Mouse (Mus musculus): ENCODE results near the gene Nckap5l.
"Not testable (repeated sequence)": the region's sequence is repeated elsewhere in the genome, so short reads cannot be mapped to it uniquely, and the experiment has no call there.

Nckap5l gene

DNA sequence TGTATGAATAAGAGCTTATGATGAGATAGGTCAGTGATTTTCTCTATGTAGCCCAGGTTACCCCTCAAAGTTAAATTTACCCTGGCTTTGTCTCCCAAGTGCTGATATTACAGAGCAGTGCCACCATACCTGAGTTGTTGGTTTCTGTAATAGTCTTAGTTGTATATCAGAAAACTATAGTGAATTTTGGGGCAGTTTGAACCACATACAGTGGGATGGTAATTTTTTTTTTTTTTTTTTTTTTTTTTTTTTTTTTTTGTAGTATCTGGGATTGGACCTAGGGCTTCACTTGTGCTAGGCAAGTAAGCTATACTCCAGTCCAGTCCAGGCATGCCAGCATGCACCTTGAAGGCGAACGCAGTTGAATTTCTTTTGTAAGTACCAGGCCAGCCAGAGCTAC, 59.9 kb downstream of the Nckap5l start:
- in situ Hi-C loops (cut with MboI, MseI), result no loop called here

DNA sequence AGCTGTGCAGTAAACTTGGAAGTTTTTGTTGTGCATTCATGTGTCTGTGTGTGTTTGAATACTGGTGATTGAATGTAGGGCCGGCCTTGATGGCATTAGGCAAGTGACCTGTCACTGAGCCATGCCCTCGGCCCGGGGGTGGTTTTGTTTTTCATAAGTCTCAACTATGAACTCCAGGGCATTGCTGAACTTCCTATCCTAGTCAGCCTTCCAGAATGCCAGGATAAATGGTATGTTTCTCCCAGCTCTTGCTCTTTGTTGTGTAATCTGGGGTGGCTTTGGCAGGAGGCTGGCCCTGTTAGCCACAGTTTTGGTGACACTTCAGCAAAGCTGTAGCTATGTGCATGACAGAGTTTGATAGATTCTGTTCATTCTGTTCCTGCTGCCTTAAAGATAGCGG, 60.7 kb downstream of the Nckap5l start:
- in situ Hi-C loops (cut with MboI, MseI), result no loop called here

DNA sequence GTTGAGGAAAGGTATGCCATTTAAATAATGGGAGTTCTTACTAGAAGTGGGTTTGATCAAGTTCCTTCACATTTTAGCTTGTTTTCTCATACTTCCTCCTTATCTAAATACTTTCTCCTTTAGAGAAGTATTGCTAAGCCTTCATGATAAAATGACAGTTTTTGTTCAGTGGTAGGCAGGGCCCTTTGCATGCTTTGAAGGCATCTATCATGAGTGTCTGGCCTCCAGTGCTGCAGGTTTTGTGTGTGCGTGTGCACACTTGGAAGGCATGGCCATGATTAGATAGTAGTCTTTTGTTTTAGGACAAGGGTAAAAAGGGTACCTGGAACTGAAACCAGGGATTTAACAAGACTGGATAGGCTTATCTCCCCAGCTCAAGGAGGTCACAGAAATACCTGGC, 61.1 kb downstream of the Nckap5l start:
- in situ Hi-C loops (cut with MboI, MseI), result no loop called here

DNA sequence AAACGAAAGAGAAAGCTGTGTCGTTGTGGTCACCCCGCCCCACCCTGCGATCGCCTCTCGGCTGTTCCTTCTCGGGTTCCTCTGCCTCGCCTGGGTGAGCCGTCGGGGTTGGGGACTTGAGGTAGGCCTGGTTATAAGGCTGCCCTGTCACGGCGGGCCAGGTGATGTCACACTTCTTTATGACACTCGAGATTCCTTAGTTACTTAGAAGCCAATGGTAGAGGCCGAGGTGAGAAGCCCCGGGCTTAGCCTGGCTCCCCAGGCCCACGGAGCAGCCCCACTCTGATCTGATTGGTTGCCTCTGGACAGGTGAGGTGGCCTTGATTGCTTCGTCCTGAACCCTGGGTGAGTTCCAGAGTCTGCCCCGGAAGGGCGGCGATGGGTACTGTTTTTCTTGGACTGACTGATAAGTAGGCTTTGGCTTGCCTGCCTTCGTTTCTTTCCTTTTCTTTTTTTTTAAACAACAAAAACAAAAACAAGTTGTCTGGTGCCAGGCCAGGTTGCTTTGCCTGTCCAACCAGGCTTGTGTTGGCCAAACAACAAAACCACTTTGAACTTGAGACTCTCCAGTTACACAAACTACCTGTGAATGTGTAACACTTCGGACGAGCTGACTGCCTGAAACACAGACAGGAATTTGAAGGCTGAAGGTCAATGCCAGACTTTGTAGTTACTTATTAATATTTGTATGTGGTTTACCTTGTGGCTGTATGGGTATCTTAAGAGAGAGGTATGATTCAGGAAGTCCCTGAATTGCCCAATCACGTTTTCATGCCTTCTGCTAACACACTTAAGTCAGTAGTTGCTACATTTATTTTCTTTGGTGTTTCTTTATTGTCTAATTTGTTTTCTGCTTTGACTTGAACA, 63.9 kb downstream of the Nckap5l start:
- in situ Hi-C loops (cut with MboI, MseI), result no loop called here

DNA sequence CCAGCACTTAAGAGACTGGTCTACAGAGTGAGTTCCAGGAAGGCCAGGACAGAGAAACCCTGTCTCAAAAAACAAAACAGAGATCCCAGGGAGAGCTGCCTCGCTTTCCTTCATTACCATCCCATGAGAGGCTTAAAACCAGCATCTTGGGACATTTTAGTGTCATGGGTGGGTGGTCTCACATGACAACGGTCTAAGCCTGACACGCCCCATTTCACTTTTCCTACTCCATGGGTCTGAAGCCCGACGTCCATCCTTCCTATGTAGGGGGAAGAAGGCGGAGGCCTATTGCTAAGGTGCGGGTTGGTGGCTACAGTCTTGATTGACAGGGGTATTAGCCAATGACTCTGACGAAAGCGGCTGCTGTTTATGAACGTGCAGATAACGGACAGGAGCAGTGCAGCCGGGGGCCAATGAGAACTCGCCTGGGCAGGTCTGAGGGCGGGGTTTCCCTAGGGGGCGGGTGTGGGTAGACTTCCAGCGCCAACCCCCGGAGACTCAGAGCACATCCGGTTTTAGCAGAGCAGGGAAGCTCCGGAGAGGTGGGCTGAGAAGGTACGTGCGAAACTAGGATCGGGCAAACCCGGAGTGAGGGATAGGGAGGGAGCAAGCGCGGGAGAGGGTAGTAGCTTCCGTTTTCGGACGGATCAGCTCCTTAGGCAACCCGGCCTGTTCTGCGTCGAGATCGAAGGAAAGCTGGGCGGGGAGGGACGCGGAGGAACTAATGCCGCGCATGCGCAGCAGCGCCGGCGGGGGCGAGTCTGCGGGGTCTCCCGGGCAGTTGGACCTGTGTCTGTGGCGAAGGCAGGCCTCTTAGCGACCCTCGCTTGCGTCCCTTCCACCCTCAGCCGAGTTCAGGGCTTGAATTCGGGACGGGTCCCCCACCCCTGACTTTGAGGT, 64.8 kb downstream of the Nckap5l start, which contains the start of gene Tmbim6:
TSS of gene Tmbim6 (plus strand) at position 397 of the 900 bp plus-strand sequence.
- in situ Hi-C loops (cut with MboI, MseI), result no loop called here

DNA sequence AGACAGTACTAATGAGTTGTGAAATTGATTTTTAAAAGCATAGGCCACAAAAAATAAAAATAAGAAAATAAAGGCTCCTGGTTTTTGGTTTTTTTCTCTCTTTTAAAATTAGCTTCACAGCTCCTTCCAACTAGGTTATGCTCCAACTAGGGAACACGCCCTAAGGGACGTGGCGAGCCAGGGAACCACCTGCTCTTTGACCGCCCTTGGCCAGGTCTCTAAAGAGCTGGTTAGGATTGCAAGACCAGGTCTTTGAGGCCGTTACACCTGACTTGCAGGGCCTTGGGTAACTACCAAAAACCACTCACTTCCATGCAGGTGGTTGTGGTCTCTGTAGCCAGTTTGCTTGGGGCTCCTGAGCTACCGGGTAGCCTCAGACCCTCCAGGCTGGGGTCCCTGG, 65.6 kb downstream of the Nckap5l start:
- in situ Hi-C loops (cut with MboI, MseI), result no loop called here

DNA sequence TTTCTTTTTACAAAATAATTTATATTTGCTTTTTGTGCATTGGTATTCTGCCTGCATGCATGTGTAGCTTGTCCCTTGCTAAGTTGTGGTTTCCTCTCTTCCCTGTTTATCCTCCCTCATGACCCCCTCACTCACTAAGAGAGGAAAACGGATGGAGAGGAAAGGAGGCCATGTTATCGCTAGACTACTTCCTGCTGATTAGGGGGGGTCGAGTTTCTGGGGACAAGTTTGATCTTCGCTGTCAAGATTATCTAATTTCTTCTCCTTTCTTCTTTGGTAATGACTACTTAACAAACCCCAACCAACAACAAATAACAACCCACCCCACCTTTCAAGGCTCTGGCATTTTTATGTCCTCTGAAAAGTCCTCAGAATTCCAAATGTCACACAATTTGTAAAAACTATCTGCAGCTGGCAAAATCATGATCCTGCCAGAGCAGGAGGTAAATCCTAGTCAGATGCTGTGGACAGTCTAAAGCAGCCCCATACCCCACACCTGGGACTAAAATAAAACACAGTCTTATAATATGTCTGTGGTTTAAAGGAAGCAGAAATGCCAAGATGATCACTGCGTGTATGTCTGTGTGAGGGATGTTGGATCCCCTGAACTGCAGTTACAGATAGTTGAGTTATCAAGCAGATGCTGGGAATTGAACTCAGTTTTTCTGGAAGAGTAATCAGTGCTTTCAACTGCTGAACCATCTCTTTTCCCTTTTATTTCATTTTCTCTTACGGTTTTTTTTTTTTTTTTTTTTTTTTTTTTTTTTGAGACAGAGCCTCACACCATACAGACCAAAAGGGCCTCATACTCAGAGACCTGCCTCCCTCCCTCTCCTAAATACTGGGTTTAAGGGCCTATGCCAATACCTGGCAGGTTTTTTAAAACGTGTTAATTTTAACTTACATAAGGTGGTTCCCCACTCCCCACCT, 66.8 kb downstream of the Nckap5l start:
- in situ Hi-C loops (cut with MboI, MseI), result no loop called here

DNA sequence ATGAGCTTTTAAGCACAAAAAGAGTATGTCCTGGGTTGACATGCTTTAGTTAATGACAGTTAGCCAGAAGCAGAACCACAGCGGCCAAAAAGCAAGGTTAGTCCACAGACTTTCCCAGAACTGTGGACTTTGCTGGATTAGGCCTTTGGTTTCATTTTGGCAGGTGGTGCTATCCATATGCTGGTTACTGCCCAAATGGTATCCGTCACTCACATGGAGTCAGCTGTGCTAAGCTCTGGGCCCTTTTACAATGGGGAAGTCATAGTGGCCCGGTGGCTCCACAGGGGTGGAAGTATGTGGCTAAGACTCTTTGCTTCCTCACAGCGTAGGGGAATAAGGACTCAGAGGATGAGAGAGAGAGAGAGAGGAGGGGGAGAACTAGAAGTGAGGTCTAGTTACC, 69.6 kb downstream of the Nckap5l start:
- in situ Hi-C loops (cut with MboI, MseI), result no loop called here

DNA sequence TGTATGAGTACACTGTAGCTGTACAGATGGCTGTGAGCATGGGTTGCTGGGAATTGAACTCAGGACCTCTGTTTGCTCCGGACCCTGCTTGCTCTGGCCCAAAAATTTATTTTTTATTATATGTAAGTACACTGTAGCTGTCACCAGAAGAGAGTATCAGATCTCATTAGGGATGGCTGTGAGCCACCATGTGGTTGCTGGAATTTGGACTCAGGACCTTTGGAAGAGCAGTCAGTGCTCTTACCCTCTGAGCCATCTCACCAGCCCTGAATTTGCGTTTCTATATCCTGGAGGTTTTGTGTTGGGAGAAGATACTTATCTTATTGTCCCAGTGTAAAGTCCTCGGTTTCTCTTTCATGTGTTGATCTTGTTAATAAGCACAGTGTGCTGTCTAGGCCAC, 70.8 kb downstream of the Nckap5l start:
- in situ Hi-C loops (cut with MboI, MseI), result no loop called here

DNA sequence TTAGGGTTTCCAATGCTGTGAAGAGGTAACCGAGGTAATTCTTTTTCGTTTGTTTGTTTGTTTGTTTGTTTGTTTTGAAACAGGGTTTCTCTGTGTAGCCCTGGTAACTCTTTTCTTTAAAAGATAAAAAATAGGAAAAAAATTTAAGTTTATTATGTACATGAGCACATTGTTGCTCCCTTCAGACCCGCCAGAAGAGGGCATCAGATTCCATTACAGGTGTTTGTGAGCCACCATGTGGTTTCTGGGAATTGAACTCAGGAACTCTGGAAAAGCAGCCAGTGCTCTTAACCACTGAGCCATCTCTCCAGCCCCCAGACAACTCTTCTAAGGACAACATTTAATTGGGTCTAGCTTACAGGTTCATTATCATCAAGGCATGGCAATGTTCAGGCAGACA, 71.4 kb downstream of the Nckap5l start:
- in situ Hi-C loops (cut with MboI, MseI), result not testable (repeated sequence)

DNA sequence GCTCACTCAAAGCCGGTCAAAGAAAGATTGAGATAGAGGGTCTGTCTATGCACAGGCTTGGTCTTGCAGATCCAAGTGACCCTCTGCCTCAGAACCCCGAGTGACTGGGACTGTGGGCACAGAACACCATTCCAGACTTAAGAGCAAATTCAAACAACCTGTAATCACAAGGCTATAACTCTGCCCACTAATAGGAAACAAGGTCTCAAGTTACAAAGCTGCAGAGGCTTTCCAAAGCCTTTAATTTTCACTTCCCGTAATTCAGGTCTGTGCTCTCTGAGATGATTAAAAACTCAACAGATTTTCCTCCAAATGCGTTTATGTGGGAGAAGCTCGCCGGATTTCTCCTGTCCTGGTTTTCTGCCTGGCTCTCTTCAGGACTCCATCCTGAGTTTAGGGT, 73.5 kb downstream of the Nckap5l start:
- in situ Hi-C loops (cut with MboI, MseI), result no loop called here

DNA sequence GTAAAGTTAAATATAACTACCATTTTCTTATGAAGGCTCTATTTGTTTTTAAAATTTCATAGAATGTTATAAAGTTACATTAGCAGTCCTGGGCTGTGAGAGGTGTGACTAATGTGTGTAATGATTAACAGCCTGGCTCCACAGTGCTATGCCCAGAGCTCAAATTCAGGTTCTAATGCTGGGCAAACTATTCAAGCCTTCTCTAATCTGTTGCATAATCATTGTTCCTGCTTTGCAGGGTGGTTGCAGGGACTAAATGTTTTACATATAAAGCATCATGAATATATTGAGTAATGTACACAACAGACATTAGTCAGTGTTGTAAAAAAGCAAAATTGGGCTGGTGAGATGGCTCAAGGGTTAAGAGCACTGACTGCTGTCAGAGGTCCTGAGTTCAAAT, 74.7 kb downstream of the Nckap5l start:
- in situ Hi-C loops (cut with MboI, MseI), result no loop called here

DNA sequence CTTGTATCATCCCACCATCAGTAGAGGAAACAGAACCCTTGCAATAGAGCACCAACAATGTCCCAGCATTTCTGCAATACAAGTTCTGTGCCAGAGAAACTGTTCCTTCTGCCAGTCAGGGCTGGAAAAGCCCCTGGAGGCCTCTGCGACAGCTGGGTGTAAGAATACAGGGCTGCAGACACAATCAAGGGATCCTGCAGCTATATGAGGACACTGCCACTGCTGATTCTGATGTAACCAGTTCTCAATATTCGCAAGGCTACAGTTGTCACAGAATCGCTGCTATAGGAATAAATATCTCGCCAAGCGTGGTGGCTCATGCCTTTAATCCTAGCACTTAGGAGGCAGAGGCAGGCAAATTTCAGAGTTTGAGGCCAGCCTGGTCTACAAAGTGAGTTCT, 81.3 kb downstream of the Nckap5l start:
- in situ Hi-C loops (cut with MboI, MseI), result loop anchor here (5.0 kb wide), 1 partner anchor 49 kb away; no protein-coding TSS in a partner anchor

DNA sequence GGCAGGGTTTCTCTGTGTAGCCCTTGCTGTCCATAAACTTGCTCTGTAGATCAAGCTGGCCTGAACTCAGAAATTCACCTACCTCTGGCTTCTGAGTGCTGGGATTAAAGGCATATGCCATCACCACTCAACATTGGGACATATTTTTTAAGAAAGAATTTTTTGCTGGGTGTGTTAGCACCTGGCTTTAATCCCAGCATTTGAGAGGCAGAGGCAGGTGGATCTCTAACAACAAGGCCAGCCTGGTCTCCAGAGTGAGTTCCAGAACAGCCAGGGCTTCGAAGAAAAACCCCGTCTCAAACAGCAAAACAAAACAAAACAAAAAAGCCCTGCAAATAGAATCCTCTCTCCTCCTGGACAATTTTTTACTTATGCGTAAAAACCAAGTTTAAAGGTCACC, 82.0 kb downstream of the Nckap5l start:
- in situ Hi-C loops (cut with MboI, MseI), result loop anchor here (5.0 kb wide), 1 partner anchor 48 kb away; no protein-coding TSS in a partner anchor

DNA sequence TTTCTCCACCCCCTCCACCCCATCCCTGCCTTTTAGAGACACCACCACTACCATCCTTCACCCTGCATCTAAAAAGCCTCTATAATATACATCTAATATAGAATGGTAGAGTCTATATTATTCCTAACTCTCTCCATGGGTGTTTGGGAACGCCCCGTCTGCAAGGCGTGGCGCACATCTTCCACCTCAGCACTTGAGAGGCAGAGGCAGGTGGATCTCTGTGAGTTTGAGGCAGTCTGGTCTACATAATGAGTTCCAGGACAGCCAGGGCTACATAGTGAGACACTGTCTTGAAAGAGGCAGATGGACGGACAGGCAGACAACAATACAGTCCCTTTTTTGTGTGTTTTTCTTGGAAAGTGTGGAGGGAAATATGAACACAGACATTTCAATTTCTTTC, 82.5 kb downstream of the Nckap5l start:
- in situ Hi-C loops (cut with MboI, MseI), result loop anchor here (5.0 kb wide), 1 partner anchor 48 kb away; no protein-coding TSS in a partner anchor

DNA sequence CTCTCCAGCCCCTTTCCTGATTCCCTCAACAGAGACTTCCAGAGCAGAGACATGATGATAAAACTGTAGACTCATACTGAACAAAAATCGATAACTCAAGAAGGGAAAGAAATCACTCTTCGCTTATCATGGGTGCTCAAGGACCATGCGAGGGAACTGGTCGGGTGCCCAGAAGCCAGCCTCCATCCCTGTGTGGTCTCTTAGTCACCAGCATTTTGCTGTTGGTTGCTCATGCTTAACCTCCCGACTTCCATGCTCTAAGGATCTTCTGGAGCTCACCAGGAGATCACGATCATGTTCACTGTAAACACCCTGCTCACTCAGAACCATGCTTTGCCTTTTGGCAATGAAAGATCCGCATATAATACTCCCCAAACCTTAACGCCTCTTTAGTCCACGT, 84.8 kb downstream of the Nckap5l start:
- in situ Hi-C loops (cut with MboI, MseI), result no loop called here

Data from T-helper 1 cell (primary cell).